Mouse (Mus musculus) MEL (cell line): ENCODE measurements around the gene Scamp4. TPM values are rescaled to one million over a fixed set of nuclear protein-coding genes. Genes with fewer than 3 reads are reported as not detected.

ENCODE experiments used
- DNase-seq: peaks from one replicate; pipeline ENCODE4 v3.0.0; 2011; ENCODE audit warnings: low read depth, low spot score
- H3K27ac ChIP-seq: 2 replicates; pipeline ENCODE4 v1.5.1; 2012; ENCODE audit warnings: low read depth, mild to moderate bottlenecking, control low read depth, low read length, moderate library complexity; ENCODE audit not compliant: control insufficient read depth
- H3K27me3 ChIP-seq, 2 experiments: fragments of 150-350 bp in 1 of 2; sonication (generic) in 1 of 2; 2 replicates each; pipeline ENCODE4 v1.6.1; 2012; ENCODE audit warnings: low read length in 2 of 2, mild to moderate bottlenecking in 2 of 2, improper control_type of control experiment in 1 of 2, moderate library complexity in 1 of 2; ENCODE audit not compliant: insufficient read depth in 2 of 2, control insufficient read depth in 1 of 2
- H3K36me3 ChIP-seq, 2 experiments: 2 replicates each; pipeline ENCODE4 v1.6.1; 2012 to 2014; ENCODE audit warnings: low read length in 2 of 2, improper control_type of control experiment in 1 of 2, inconsistent platforms in 1 of 2, mild to moderate bottlenecking in 1 of 2; ENCODE audit not compliant: insufficient read depth in 2 of 2, control insufficient read depth in 1 of 2
- H3K4me1 ChIP-seq, 2 experiments: fragments of 150-350 bp in 1 of 2; sonication (generic) in 1 of 2; 2 replicates each; pipeline ENCODE4 v1.6.1; 2012; ENCODE audit warnings: low read length in 2 of 2, improper control_type of control experiment in 1 of 2, mild to moderate bottlenecking in 1 of 2; ENCODE audit not compliant: insufficient read depth in 2 of 2, control insufficient read depth in 1 of 2
- H3K4me3 ChIP-seq, 2 experiments: fragments of 150-350 bp in 1 of 2; sonication (generic) in 1 of 2; 2 replicates each; pipeline ENCODE4 v1.5.1; 2012; ENCODE audit warnings: low read depth in 2 of 2, low read length in 2 of 2, mild to moderate bottlenecking in 2 of 2, moderate library complexity in 2 of 2, control low read depth in 1 of 2, improper control_type of control experiment in 1 of 2; ENCODE audit not compliant: control insufficient read depth in 1 of 2, insufficient read depth in 1 of 2
- H3K79me2 ChIP-seq: 2 replicates; pipeline ENCODE4 v1.6.1; 2012; ENCODE audit warnings: mild to moderate bottlenecking, low read length, moderate library complexity; ENCODE audit not compliant: control insufficient read depth, poor library complexity, insufficient read depth
- H3K9ac ChIP-seq: 2 replicates; pipeline ENCODE4 v1.6.1; 2012; ENCODE audit warnings: low read depth, mild to moderate bottlenecking, control low read depth, low read length, moderate library complexity; ENCODE audit not compliant: control insufficient read depth, poor library complexity, severe bottlenecking
- H3K9me3 ChIP-seq: fragments of 150-350 bp; sonication (generic); replicated peaks from 2 replicates; pipeline ENCODE4 v1.6.1; 2012; ENCODE audit warnings: mild to moderate bottlenecking, low read length, improper control_type of control experiment, moderate library complexity; ENCODE audit not compliant: insufficient read depth
- BHLHE40 ChIP-seq: IDR thresholded peaks from 2 replicates; pipeline ENCODE4 v1.6.1; 2012; ENCODE audit warnings: low read depth, mild to moderate bottlenecking, inconsistent platforms, low read length, improper control_type of control experiment, borderline replicate concordance
- CHD2 ChIP-seq: IDR thresholded peaks from 2 replicates; pipeline ENCODE4 v1.6.1; 2011; ENCODE audit warnings: low read length, improper control_type of control experiment
- CTCF ChIP-seq, 3 experiments: IDR thresholded peaks in 2 of 3; conservative IDR thresholded peaks in 1 of 3; 2 replicates each; pipeline ENCODE4 v1.5.1; 2011 to 2012; ENCODE audit warnings: low read length in 3 of 3, low read depth in 2 of 3, mild to moderate bottlenecking in 2 of 3, improper control_type of control experiment in 1 of 3, inconsistent platforms in 1 of 3, mixed read lengths in 1 of 3, moderate library complexity in 1 of 3; ENCODE audit not compliant: control insufficient read depth in 1 of 3, insufficient read depth in 1 of 3, poor library complexity in 1 of 3, severe bottlenecking in 1 of 3
- EP300 ChIP-seq, 2 experiments: IDR thresholded peaks; 2 replicates each; pipeline ENCODE4 v1.6.1; 2011; ENCODE audit warnings: improper control_type of control experiment in 2 of 2, low read length in 2 of 2, low read depth in 1 of 2, mild to moderate bottlenecking in 1 of 2
- ETS1 ChIP-seq: IDR thresholded peaks from 2 replicates; pipeline ENCODE4 v1.6.1; 2012; ENCODE audit warnings: low read depth, mild to moderate bottlenecking, inconsistent platforms, low read length, improper control_type of control experiment, moderate library complexity
- GATA1 ChIP-seq: IDR thresholded peaks from 2 replicates; pipeline ENCODE4 v1.6.1; 2011; ENCODE audit warnings: low read depth, low read length, improper control_type of control experiment
- HCFC1 ChIP-seq: IDR thresholded peaks from 2 replicates; pipeline ENCODE4 v1.6.1; 2012; ENCODE audit warnings: low read depth, mild to moderate bottlenecking, inconsistent platforms, low read length, improper control_type of control experiment, moderate library complexity
- JUND ChIP-seq: IDR thresholded peaks from 2 replicates; pipeline ENCODE4 v1.6.1; 2011; ENCODE audit warnings: low read depth, mild to moderate bottlenecking, improper control_type of control experiment, low read length
- KAT2A ChIP-seq: conservative IDR thresholded peaks from 2 replicates; pipeline ENCODE4 v1.6.1; 2012; ENCODE audit warnings: low read depth, low read length, improper control_type of control experiment, inconsistent platforms
- MAZ ChIP-seq: IDR thresholded peaks from 2 replicates; pipeline ENCODE4 v1.6.1; 2012; ENCODE audit warnings: low read depth, mild to moderate bottlenecking, inconsistent platforms, low read length, improper control_type of control experiment
- MEF2A ChIP-seq: IDR thresholded peaks from 2 replicates; pipeline ENCODE4 v1.6.1; 2014; ENCODE audit warnings: low read depth, mild to moderate bottlenecking, inconsistent platforms, low read length, improper control_type of control experiment; ENCODE audit not compliant: poor library complexity, insufficient replicate concordance, severe bottlenecking; ENCODE audit errors: extremely low read depth
- MXI1 ChIP-seq: IDR thresholded peaks from 2 replicates; pipeline ENCODE4 v1.6.1; 2011; ENCODE audit warnings: mild to moderate bottlenecking, low read depth, low read length, improper control_type of control experiment
- MYB ChIP-seq: IDR thresholded peaks from 2 replicates; pipeline ENCODE4 v1.6.1; 2011; ENCODE audit warnings: mild to moderate bottlenecking, low read depth, low read length, improper control_type of control experiment
- NELFE ChIP-seq: IDR thresholded peaks from 2 replicates; pipeline ENCODE4 v1.6.1; 2011; ENCODE audit warnings: low read depth, low read length, improper control_type of control experiment
- NRF1 ChIP-seq: IDR thresholded peaks from 2 replicates; pipeline ENCODE4 v1.6.1; 2014; ENCODE audit warnings: low read depth, mild to moderate bottlenecking, inconsistent platforms, low read length, improper control_type of control experiment, moderate library complexity; ENCODE audit not compliant: poor library complexity, insufficient read depth, severe bottlenecking
- POLR2AphosphoS2 ChIP-seq: IDR thresholded peaks from 2 replicates; pipeline ENCODE4 v1.6.1; 2011; ENCODE audit warnings: low read length, improper control_type of control experiment
- POLR2AphosphoS5 ChIP-seq: IDR thresholded peaks from 2 replicates; pipeline ENCODE4 v1.6.1; 2012; ENCODE audit warnings: low read depth, borderline replicate concordance, mild to moderate bottlenecking, inconsistent platforms, low read length, moderate library complexity, mixed read lengths
- RCOR1 ChIP-seq: IDR thresholded peaks from 2 replicates; pipeline ENCODE4 v1.6.1; 2012; ENCODE audit warnings: low read depth, mild to moderate bottlenecking, inconsistent platforms, low read length, improper control_type of control experiment
- SIN3A ChIP-seq: IDR thresholded peaks from 2 replicates; pipeline ENCODE4 v1.6.1; 2012; ENCODE audit warnings: low read length, improper control_type of control experiment, inconsistent platforms
- SMC3 ChIP-seq: IDR thresholded peaks from 2 replicates; pipeline ENCODE4 v1.6.1; 2011; ENCODE audit warnings: low read depth, low read length, improper control_type of control experiment
- TBP ChIP-seq: IDR thresholded peaks from 2 replicates; pipeline ENCODE4 v1.8.0; 2011; ENCODE audit warnings: low read depth, low read length, improper control_type of control experiment
- TCF12 ChIP-seq: IDR thresholded peaks from 2 replicates; pipeline ENCODE4 v1.6.1; 2014; ENCODE audit warnings: low read depth, mild to moderate bottlenecking, inconsistent platforms, low read length, improper control_type of control experiment, moderate library complexity
- USF1 ChIP-seq: IDR thresholded peaks from 2 replicates; pipeline ENCODE4 v1.6.1; 2014; ENCODE audit warnings: low read depth, mild to moderate bottlenecking, inconsistent platforms, low read length, improper control_type of control experiment, moderate library complexity
- ZC3H11A ChIP-seq: IDR thresholded peaks from 2 replicates; pipeline ENCODE4 v1.6.1; 2012; ENCODE audit warnings: low read depth, mild to moderate bottlenecking, inconsistent platforms, low read length, improper control_type of control experiment
- ZMIZ1 ChIP-seq: IDR thresholded peaks from 2 replicates; pipeline ENCODE4 v1.6.1; 2012; ENCODE audit warnings: low read depth, mild to moderate bottlenecking, inconsistent platforms, low read length, improper control_type of control experiment, moderate library complexity
- ZNF384 ChIP-seq: IDR thresholded peaks from 2 replicates; pipeline ENCODE4 v1.6.1; 2012; ENCODE audit warnings: low read depth, mild to moderate bottlenecking, inconsistent platforms, low read length, improper control_type of control experiment
- polyA plus RNA-seq, 2 experiments: library from polyadenylated mRNA; stranded (reverse) in 1 of 2; unstranded in 1 of 2; fragments of >175 nt in 1 of 2; fragments of >200 nt in 1 of 2; gene quantifications; 2 replicates each; pipeline versions ENCODE4 v1.2.1 to v1.2.4; 2012; ENCODE audit warnings: low replicate concordance in 2 of 2, low read depth in 1 of 2; ENCODE audit not compliant: insufficient read length in 2 of 2, insufficient read depth in 1 of 2, missing spikeins in 1 of 2
- total RNA-seq: library from RNA; depleted of rRNA; stranded (reverse); fragments of 300-350 nt; gene quantifications from 2 replicates; pipeline ENCODE4 v1.2.3, GENCODE M21; 2012

Scamp4 gene
- total and polyA plus RNA-seq, 3 experiments, result 34.2 to 140 TPM; not detected in 1

GRCm38 (mm10) chr10:80606737-80607350 is 4.2 kb downstream of the Scamp4 start:
- no peak overlapping the region for H3K4me3 ChIP-seq
- H3K79me2 ChIP-seq, result peaks cover 37% of the 10 kb centered on the region
- H3K27me3 ChIP-seq, result no peaks in the 10 kb centered on the region
- H3K36me3 ChIP-seq, result peaks cover 2 to 13% of the 10 kb centered on the region in 2 experiments; a peak in 3 of 4 replicates
- H3K27ac ChIP-seq, result no peak overlapping the region
- peaks cover 6 to 14% of the 10 kb centered on the region in 2 experiments for H3K4me1 ChIP-seq
- TF ChIP-seq ZNF384, result no peak
- no peak for TF ChIP-seq NRF1
- TF ChIP-seq USF1, result no peak
- no peak for TF ChIP-seq TCF12
- no peak for TF ChIP-seq KAT2A
- TF ChIP-seq BHLHE40, result no peak
- TF ChIP-seq ETS1, result no peak
- TF ChIP-seq CTCF (IDR thresholded peaks at IDR 0.05 in 2 of 3, conservative IDR thresholded peaks at IDR 0.05 in 1 of 3; ENCODE audit: control insufficient read depth in 1 of 3, insufficient read depth in 1 of 3, low read depth in 2 of 3, low read length in 3 of 3, poor library complexity in 1 of 3, severe bottlenecking in 1 of 3), result no peak
- TF ChIP-seq NELFE, result no peak
- no peak for TF ChIP-seq MXI1
- no peak for TF ChIP-seq CHD2
- TF ChIP-seq ZC3H11A, result no peak
- TF ChIP-seq RCOR1, result no peak
- TF ChIP-seq EP300 (IDR thresholded peaks at IDR 0.05; ENCODE audit: low read depth in 1 of 2, low read length in 2 of 2), result no peak
- TF ChIP-seq POLR2AphosphoS2, result no peak
- no peak overlapping the region for H3K9ac ChIP-seq
- no peaks in the 10 kb centered on the region for H3K9me3 ChIP-seq
- no peak for DNase-seq

- Histone ChIP-seq H3K4me1 (peaks cover 0 to 7% of the 10 kb centered on the region in 2 experiments; a peak in 3 of 4 replicates), H3K4me3 (no peak overlapping the region), H3K27me3 (no peaks in the 10 kb centered on the region), H3K27ac (no peak overlapping the region), H3K79me2 (peaks cover 32% of the 10 kb centered on the region), H3K9ac (no peak overlapping the region), H3K9me3 (no peaks in the 10 kb centered on the region), H3K36me3 (peaks cover 2 to 6% of the 10 kb centered on the region in 2 experiments; a peak in 3 of 4 replicates)
- no peak for DNase-seq
- TF ChIP-seq KAT2A (no peak), POLR2AphosphoS5 (no peak), MAZ (no peak), JUND (no peak), SIN3A (no peak), POLR2AphosphoS2 (no peak), ZC3H11A (no peak), TBP (no peak), EP300 (IDR thresholded peaks at IDR 0.05; ENCODE audit: low read depth in 1 of 2, low read length in 2 of 2) (no peak), MEF2A (no peak), HCFC1 (no peak), GATA1 (no peak), BHLHE40 (no peak), MYB (no peak), NRF1 (no peak), ZMIZ1 (no peak), SMC3 (no peak)
These were observed 5.8 kb downstream of the Scamp4 start for GRCm38 (mm10) chr10:80608435-80608834.
